Mouse (Mus musculus) adrenal gland, postnatal 14 days (tissue): Measurements from ENCODE around the gene Ppp1r12c. TPM values are rescaled to one million over a fixed set of nuclear protein-coding genes. Genes with fewer than 3 reads are reported as not detected.
A peak's percentile ranks its signal among the peaks of the same experiment; 100 is the strongest.

Experiments
- DNase-seq: peaks from one replicate; pipeline ENCODE4 v3.0.0; 2021; ENCODE audit warnings: mixed read lengths
- total RNA-seq: library from RNA; stranded (reverse); gene quantifications from 2 replicates; pipeline ENCODE4 v1.2.3, GENCODE M21; 2021

Gene Ppp1r12c
- total RNA-seq, 1 experiment from 2014 or later: 83.4 TPM

- DNase-seq: no peak
Observed at GRCm38 (mm10) chr7:4516332-4517050, 15.0 kb upstream of the Ppp1r12c start, which contains the start of gene Tnnt1. Gene Tnnt1 (minus strand): TSS chr7:4516382.

DNA sequence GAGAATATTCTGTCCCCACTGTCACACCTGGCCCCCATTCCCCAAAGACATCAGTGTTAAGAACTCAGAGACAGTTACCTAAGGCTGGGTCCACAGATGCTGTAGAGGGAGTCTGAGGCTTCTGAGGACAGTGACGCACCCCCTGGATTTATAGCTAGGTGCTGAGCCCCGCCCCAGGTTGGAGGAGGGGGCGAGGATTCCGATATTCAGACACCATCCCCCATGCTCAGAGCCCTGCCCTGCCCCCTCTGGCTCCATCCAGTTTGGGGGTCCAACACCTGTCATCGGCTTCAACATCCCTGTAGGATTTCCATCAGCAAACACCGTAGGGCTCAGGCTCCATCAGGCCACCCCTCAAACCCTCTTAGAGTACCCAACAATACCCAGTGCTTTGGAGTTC is 14.4 kb upstream of the Ppp1r12c start:
- no peak for DNase-seq

DNA sequence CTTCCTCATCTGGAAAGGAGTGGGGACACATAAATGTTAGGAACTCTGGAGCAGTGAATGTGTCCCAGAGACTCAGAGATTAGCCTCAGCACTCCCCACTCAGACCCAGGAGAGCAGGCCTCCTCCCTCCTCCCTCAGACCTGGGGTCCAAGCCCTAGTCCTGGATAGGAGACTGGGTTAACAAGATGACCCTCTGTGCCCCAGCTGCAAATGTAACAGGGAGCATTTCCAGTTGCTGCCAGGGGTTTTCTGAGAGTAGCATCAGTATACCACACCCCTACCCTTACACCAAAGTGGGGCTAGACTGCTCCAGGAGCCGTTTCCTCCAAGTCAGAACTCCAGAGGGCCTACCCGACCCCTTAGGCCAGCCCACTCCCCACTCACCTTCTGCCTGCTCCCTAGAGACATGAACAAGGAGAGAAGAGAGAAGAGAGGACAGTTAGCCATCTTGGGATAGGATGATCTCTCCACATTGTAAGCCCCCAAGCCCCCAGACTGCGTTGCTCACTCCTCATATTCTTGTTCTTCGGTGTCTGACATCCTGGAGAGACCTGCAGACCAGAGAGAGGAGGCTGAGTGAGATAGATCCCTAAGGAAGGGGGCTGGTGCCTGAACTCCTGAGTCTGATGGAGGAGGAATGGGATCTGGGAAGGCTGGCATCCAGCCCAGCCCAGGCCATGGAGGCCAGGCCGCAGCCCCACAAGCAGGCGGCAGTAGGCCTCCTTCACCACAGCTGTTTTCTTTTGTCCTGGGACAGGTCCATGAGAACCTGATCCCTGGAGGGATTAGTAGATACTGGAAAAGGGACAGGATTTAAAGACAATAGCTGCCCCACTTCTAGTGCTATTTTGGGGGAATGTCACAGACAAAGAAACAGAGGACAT is 12.6 kb upstream of the Ppp1r12c start:
- no peak for DNase-seq

- peak; percentile 64 for DNase-seq
Observed at GRCm38 (mm10) chr7:4513236-4513635, 11.8 kb upstream of the Ppp1r12c start.

DNA sequence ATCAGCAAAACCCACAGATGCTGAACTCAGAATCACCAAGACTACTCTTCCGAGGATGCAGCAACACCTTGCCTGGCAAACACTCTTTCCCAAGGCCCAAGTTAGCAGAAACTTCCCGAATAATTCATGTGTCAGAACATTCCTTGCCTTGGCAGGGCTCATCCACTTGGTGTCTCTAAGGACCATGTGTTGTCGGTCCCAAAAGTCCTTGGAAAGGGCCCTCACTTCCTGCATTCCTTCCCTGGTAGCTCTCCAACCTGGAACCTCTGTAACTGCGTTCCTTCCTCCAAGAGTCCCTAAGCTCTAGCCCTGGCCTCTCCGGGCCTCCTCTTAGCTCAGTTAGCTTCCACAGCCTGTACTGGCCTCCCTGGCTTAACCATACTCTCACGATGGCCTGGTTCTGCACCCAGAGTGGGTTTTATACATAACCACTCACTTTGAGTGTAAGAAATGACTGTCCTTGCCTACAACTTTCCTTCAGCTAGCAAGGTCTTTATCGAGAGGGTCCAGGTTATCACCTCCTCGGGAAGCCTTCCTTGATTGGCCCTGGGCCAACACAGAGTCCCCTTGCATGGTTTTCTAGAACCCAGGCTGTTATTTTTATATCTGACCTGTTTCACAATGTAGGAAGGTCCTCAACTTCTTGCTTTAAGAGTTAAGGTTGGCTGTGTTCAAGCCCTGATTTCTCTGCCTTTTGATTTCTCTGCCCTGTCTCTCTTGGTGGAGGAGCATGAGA is 10.2 kb upstream of the Ppp1r12c start:
- DNase-seq: peak; percentile 48

GRCm38 (mm10) chr7:4509863-4510608 is 8.6 kb upstream of the Ppp1r12c start:
- DNase-seq: peak; percentile 87

GRCm38 (mm10) chr7:4508739-4509116 is 7.2 kb upstream of the Ppp1r12c start:
- DNase-seq: no peak

GRCm38 (mm10) chr7:4508062-4508738 is 6.7 kb upstream of the Ppp1r12c start:
- DNase-seq: no peak

DNA sequence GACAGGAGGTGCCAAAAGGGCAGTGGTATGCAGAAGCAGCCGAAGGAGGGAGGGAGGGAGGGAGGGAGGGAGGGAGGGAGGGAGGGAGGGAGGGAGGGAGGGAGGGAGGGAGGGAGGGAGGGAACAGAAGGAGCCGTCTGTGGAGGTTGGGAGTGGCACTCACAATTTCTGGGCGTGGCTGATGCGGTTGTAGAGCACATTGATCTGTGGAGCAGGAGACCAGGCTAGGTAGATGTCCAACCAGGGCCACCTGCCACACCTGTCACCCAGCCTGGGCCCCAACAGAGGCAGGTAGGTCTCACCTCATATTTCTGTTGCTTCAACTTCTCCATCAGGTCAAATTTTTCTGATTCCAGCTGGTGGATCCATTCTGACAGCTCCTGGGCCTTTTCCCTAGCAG is 5.7 kb upstream of the Ppp1r12c start:
- DNase-seq: no peak

DNA sequence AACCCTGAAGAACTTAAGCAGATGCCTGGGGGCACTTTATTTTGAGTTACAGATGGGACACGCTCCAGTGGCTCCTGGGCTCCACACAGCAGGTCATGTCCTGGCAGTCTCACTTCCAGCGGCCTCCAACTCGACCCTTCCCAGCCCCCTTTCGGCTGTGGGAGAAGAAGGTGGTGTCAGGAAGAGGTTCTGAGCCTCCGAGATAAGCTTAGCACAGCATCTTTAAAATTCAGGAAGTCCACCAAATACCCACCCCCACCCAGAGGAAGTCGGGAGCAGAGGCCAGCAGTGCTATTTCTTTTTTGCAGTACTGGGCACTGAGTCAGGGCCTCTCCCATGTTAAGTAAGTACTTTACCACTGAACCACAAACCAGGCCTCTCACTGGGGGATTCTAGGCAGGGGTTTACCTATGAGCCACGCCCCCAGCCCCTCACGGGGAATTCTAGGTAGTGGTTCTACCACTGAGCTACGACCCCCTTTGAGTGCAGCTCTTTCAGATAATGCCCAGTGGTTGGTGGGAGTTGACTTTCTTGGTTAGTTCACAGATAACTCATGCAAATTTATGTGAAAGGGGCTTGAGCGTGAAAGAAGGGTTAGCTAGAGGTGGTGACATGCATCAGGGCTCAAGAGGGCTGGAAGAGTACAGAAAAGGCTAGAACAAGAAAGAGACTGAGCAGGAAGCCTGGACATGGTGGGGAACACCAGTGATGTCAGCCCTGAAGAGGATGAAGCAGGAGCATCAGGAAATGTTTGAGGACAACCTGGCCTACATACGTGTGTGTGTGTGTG is 3.4 kb upstream of the Ppp1r12c start:
- no peak for DNase-seq

GRCm38 (mm10) chr7:4503858-4504257 is 2.4 kb upstream of the Ppp1r12c start:
- DNase-seq: no peak

- DNase-seq: no peak
Observed at GRCm38 (mm10) chr7:4503100-4503499, 1.6 kb upstream of the Ppp1r12c start.

- peak; percentile 59 for DNase-seq
Observed at GRCm38 (mm10) chr7:4502421-4503090, 1.1 kb upstream of the Ppp1r12c start.

DNA sequence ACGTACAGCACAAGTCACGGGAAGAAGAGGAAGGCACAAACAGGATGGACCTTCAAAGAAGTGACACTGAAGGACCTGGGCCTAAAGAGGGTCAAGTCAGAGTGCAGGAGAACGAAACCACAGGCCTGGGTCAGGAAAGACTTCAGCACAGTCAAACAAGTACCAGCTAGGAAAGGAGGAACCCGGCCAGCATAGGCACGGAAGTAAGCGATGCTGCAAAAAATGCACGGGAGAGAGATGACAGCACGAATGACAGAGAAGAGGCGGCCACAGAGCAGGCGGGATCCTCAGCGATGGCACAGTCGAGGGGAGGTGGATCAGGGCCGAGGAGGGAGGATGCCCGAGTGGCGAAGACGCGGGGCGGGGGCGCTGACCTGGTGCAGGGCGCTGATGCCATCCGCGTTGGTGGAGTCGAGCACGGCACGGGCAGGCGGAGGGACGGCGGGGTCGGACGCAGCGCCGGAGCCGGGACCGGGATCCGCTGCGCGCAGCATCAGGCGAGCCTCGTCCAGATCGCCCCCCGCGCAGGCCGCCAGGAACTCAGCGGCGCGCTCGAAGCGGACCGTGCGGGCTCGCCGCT is 498 bp downstream of the Ppp1r12c start:
- DNase-seq: peak; percentile 77

DNA sequence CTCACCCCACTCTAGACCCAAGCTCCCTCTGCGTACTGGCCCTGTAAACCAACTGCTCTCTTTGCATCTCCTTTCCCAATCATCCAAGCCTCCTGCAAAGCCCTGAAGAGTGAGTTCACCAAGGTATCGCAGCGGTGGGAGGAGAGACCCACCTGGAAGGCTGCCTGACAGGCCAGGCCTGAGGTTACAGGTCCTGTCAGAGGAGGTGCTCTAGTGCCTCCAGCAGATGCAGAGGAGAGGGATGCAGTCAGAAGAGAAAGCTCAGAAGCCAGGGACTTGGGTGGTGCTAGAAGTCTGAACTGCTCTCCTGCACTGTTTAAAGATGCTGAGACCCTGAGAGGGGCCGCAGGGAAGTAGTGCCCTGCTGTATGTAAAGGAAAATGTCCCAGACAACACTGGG is 2.4 kb downstream of the Ppp1r12c start:
- DNase-seq: no peak

- DNase-seq: peak; percentile 81
Observed at GRCm38 (mm10) chr7:4498251-4498650, 3.2 kb downstream of the Ppp1r12c start.

DNA sequence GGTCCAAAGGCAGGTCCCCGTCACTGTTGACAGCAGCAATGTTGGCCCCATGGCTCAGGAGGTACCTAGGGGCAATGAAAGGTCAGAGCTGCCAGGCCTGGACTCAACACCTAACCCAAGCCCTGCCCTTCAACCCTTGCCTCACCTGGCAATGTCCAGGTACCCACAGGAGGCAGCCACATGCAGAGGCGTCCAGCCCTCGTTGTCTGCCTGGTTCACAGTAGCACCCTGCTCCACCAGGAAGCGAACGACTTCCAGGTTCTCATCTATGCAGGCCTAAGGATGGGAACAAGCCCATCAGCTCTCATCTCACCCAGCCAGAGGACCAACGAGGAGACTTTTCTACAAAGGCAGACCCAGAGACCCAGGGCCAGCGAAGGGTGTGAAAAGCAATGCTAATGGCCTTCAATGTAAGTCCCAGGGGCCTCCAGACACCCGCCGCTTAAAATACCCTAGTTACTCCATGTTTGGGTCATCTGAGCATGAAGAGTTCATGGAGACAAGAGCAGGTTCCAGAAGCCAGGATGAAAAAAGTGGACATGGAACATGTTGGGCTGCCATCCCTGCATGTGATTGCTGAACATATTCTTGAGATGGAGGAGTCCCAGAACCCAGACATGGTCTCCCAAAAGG is 4.1 kb downstream of the Ppp1r12c start:
- DNase-seq: no peak

DNA sequence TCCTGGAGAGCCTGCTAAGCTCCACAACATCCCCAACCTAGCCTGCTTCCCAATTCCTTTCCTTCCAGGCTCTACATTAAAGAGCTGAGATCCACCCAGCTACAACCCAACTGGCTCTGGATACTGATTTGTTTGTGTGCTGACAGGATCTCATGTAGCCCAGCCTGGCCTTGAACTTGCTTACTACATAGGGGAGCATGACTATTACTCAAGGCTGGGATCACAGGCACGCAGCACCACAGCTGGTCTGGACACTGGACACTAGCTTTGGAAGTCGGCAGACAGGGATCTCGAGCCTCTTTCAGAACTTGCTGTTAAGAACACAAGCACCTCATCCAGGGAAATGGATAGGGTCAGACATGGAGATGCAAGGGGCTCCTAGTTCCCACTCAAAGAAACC is 5.0 kb downstream of the Ppp1r12c start:
- DNase-seq: peak; percentile 46

- DNase-seq: no peak
Observed at GRCm38 (mm10) chr7:4493991-4494390, 7.5 kb downstream of the Ppp1r12c start.
